Mouse (Mus musculus) fibroblast of lung, adult 2 months (primary cell): Measurements from ENCODE around the gene Trmt44.

Source experiments
- DNase-seq: peaks from one replicate; pipeline ENCODE4 v3.0.0-alpha.2; 2011; ENCODE audit warnings: low read depth

The Trmt44 gene

GRCm38 (mm10) chr5:35541059-35541790 lies 33.6 kb downstream of the Trmt44 start:
- no peak for DNase-seq

DNA sequence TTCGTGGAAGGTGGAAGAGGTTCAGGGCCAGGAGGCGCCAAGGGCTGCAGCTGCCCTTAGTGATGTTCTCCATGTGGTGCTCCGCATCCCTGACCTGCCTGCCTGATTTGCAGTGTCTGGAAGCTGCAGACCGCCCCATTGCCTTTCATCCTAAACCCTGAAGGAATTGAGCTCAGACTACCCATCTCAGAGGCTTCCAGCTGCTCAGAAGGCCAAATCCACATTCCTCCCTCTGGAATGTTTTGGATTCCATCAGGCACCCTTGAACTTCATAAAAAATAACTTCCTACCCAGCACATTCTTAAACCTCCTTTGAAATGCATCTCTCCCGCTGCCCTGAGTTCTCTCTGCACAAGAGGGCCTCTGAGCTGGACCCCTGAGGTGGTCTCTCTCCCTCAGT lies 34.3 kb downstream of the Trmt44 start:
- no peak for DNase-seq

DNA sequence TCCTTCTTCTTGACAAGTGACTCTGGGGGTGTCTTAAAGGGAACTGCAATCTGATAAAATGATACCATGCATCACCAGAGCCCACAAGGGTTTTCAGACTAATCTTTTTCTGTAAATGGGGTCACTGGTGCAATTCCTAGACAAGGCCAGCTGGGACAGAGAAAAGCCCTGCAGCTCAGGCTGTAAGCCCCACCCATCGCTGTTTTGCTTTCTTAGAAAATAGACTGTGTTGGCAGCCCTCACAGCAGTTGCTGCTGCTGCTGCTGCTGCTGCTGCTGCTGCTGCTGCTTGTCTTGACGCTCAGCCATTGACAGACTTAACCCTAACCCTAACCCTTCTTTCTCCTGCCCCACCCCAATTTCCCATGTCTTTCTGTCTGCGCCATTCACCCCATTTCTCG lies 35.3 kb downstream of the Trmt44 start:
- DNase-seq: no peak

DNA sequence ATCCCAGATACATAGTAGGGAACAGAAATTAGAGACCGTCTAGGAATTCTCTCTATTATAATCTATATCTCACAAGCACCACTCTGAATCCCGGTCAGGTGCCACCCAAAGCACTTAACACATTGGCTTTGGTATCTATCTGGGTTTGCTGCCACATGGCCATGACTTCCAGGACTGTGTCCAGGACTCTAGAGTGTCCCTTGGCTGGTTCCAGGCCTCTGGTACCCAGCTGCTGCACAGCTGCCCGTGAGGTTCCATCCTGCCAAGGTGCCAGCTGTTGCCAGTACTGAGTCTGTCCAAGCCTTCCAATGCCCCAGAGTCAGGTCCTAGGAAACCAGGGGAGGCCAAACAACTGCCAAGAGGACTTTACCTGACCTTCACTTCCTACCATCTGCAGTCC lies 36.8 kb downstream of the Trmt44 start:
- DNase-seq: no peak

GRCm38 (mm10) chr5:35537474-35537873 lies 37.4 kb downstream of the Trmt44 start:
- DNase-seq: peak; percentile 76

GRCm38 (mm10) chr5:35536271-35536670 lies 38.6 kb downstream of the Trmt44 start:
- no peak for DNase-seq

DNA sequence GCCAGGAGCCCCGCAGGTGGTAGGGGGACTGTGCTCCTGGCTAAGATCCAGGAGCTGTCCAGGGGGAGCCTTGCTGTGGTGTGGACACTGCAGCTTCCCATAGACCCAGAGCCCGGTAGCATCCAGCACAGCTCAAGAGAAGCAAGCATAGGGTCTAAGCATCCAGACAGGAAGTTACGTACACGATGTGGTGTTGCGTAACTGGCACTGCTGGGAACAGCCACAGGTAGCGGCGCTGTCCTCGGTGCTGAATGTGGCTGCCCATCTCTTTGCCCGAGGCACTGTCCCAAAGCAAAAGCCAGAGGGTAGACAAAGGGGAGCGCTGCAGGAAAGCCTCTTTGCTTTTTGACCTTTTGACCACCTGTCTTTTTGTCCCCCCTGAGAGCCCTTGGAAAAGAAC lies 43.3 kb downstream of the Trmt44 start:
- DNase-seq: no peak

DNA sequence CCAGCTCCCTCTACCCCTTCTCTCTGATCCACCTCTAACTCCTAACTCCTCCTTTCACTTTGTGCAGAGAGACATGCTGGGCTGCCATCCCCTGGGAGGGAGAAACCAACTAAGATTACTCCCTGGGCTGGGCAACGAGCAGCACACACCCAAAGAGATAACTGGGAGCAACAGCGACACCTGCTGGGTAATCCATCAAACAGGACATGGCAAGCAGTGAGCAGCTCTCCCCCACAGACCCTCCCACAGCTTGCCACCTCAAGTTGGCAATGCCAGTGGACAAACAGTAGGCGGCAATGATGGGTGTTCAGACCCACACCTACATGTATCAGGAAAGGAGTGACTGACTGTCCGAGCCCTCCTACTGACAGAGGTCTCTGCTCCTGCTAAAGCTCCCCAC lies 44.4 kb downstream of the Trmt44 start:
- DNase-seq: no peak

DNA sequence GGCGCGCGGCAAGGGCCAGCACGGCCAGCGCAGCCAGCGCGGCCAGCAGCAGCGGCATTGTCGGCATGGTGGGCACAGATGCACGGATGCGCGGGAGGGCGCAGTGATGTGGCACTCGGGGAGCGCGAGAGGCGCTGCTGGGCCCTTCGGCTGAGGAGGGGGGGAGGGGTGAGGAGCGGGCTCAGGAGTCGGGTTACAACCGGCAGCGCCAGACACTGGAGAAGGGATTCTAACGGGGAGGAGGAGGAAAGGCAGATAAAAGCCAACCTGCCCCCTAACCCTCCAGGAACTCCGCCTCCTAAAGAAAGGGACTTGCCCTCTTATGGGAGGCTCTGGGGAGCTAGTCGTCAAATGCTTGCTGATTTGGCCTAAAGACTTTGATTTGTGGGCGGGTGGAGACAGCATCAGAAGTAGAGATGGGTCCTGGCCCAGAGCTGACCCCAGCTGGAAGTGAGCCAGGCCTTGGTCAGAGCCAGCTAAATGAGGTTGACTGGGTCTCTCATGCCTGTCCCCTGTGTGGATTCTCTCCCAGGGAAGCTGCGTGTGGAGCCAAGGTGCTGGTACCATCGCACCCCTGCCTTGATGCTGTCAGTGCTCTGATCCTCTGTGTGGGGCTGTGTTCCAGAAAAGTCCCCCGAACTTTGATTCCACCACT lies 49.3 kb downstream of the Trmt44 start, which contains the start of gene Cpz:
Cpz (minus strand) TSS at position 230 of the 655 bp plus-strand sequence.
- DNase-seq: no peak

- DNase-seq: no peak
Observed at GRCm38 (mm10) chr5:35524381-35524780, 50.5 kb downstream of the Trmt44 start.

- DNase-seq: peak; percentile 46
Observed at GRCm38 (mm10) chr5:35523735-35524134, 51.1 kb downstream of the Trmt44 start.

GRCm38 (mm10) chr5:35516781-35517180 lies 58.1 kb downstream of the Trmt44 start:
- DNase-seq: no peak

- no peak for DNase-seq
Observed at GRCm38 (mm10) chr5:35510589-35510988, 64.3 kb downstream of the Trmt44 start.
